Mouse (Mus musculus) cerebellum, postnatal 10 days (tissue): ENCODE results near the gene Syn3.

Source experiments
- DNase-seq, 2 experiments: peaks; one replicate each; pipeline ENCODE4 v3.0.0; 2021; ENCODE audit warnings: mixed read lengths in 2 of 2

Syn3 gene

DNA sequence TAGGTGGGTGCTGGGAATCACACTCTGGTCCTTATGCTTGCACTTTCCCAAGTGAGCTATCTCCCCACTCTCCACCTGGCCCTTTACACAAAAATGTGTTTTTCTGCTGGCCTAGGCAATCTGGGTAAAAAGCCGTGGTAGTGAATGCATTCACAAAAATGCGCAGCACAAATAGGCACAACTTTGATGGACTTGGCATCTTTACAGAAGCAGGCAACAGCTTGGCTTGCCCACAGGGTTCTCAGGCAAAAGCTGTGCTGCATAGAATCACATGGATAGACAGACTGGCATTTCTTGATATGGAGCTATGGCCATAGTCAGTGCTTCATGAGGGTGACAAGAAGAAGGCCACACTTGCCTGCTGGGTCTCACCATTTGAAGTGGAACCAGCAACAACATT is 419.9 kb downstream of the Syn3 start:
- DNase-seq: peak in 1 of 2 experiments; percentile 43

DNA sequence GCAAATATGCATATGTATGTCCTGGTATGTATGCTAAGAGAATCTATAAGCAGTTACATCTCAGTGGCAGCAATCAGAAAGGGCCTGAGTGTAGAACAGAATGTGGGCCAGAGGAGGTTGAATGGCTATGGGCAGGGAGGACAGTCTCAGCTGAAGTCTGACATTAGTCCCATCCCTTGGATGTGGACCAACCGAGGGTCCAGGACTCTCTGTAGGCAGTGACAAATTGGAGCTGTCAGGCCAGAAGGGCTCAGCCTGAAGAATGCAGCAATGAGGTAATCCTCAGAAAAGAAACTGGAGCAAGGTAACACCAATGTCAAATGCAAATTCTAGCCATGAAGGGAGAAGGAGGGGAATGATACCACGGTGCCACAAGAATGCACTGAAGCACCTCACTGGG is 421.4 kb downstream of the Syn3 start:
- DNase-seq: peak; percentile 45 to 57

DNA sequence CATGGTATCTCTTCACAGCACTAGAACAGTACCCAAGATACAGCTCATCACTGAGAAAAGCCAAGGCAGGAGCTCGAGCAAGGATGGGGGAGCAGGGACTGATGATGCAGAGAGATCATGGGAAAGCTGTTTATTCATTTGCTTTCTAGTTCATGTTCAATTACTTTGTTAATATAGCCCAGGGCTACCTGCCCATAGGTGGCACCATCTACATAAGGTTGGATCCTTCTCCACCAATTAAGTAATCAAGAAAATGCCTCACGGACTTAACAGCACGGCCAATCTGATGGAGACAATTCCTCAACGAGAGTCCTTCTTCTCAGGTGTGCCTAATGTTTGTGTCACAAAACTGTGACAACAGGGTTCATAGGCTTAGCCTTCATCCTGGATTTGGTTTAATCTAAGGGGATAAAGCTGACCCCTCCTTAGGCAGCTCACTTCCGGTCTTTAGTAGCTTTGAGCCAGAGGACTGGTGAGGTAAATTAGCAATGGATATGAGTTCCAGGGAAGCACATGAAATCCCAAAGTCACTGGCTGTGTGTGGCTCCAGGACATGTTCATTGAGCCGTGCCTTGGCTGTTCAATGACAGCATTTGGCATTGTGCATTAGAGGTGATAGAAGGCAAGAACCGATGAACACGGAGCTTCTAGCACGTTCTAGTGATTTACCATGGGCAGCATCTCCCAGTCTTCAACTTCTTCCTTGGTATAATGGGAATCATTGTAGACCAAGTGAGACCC is 423.6 kb downstream of the Syn3 start:
- DNase-seq: peak; percentile 57

DNA sequence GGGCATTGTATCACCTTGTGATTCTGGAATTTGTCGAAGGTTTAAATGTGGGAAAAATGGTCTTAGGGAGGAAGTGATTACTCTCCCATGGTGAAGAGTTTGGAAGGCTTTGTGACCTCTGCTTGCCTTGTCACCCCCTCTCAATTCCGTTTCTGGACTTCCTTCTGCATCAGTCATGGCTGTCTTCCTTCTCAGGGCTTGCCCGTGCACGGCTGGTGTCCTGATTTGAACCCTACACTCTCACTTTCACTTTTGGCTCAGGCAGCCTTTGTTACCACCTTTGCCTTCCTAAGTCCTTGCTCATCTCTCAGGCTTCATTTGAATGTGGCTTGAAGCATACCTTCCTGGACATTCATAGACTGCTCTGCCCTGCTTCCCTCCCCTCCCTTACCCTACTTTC is 424.6 kb downstream of the Syn3 start:
- DNase-seq: no peak

DNA sequence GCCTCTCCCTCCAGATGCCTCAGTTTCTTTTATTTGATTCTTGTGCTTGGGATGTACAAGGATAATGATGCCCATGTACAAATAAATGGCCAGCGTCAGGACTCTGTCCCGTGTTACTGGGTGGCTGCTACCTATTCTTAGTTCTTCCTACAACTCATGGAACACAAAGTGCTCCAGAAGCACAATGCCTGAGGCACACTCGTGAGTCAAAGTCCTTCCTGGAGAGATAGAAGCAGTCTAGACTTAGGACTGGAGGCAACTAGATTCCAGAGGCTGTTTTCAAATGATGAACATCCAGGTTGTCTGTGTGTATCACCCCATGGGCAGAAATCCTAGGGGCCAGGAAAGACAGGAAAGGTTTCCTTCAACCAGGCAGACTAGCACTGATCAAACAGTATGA is 427.9 kb downstream of the Syn3 start:
- DNase-seq: no peak

DNA sequence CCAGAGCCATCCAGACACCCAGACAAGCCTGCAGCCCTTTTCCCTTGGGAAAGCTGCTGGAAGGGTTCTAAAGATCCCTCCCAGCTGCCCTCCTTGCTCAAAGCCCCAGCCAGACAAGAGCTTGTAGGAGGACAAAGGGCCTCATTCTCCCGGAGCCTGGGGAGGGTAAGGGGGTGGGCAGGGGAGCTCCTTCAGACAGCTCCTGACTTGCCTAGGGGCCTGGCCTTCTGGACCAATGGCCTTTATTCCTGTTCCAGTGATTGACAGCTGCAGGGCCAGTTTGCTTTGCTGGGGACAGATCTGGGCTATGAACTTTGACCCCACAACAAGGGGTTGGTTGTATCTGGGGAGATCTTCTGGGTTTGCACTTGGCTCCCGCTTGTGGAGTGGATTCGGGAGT is 429.4 kb downstream of the Syn3 start:
- no peak for DNase-seq

DNA sequence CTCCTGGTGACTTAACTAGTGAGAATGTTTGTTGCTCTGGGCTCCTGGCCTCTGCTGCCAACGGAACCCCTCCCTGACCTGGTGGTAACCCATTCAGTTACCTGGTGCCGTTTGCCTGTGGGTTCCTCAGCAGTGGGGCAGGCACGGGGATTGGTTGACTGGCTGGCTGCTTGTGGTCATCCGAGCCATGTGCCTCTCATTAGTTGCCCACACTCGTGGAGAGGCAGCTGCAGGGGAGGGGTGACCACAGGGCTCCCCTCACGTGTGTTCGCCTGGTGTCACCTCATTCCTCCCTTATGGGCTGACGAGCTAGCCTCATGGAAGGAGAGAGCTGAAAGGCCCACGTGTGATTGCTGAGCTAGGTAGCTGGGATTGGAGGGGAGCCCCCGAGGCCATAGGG is 430.8 kb downstream of the Syn3 start:
- DNase-seq: no peak

DNA sequence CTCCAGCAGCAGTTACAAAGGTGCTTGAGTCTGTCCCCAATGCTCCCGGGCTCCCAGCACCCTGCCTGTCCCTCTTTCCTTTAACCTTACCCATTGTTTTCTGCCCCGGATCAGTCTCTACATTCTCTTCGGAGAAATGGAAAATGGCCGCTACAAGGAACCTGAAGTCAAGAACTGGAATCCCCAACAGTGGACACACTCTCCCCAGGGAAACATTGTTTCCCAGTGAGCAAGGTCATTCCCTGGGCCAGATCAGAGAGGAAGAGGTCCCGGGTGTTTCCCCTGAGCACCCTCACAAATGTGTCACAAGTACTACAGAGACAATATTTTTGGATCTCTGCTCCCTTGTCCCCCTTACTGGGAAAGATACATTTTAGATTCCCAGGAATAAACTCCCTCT is 432.0 kb downstream of the Syn3 start:
- no peak for DNase-seq

DNA sequence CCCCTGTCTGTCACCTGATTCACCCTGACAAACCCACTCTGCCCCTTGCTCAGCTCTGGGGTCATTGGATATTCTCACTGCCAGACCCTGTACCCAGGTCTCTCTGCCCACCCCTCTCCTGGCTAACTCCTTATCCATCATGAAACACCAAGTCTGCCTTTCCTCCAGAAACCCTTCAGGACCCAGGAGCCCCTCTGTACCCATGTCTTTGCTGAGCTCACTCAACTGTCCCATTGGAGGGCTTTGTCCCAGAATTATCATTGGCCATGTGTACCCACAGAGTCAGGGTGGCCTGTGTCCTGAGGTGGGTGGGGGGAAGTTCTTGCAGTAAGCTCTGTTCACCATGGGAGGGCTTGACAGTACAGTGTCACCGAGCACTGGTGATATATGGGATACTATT is 433.0 kb downstream of the Syn3 start:
- no peak for DNase-seq

DNA sequence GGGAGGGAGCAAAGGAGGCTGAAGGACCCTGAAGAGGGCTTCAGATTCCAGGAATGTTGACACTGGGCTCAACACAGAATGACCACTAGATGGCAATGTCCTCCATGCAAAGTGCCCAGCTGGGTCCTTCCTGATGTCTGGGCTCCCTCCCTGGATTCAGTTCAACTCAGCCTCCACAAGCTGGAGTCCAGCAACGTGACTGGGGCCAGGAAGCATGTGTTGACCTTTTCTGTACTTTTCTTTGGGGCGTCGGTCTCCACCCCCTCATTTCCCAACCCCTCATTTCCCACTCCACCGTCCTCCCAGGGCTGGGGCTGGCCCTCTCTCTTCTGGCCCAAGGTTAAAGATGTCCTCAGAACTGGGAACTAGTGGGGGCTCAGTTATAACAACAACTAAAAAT is 433.8 kb downstream of the Syn3 start:
- DNase-seq: peak; percentile 88 to 91

DNA sequence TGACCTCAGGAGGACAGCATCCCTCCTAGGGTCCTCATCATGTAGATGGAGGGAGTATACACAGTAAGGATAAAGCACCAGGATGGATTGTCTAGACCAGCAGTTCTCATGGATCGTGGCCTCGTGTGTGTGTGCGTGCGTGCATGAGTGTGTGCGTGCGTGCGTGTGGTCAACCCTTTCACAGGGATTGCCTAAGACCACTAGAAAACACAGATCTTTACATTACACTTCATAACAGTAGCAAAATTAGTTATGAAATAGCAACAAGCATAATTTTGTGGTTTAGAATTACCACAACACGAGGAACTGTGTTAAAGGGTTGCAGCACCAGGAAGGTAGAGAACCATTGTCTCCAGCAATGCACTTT is 435.7 kb downstream of the Syn3 start:
- no peak for DNase-seq

DNA sequence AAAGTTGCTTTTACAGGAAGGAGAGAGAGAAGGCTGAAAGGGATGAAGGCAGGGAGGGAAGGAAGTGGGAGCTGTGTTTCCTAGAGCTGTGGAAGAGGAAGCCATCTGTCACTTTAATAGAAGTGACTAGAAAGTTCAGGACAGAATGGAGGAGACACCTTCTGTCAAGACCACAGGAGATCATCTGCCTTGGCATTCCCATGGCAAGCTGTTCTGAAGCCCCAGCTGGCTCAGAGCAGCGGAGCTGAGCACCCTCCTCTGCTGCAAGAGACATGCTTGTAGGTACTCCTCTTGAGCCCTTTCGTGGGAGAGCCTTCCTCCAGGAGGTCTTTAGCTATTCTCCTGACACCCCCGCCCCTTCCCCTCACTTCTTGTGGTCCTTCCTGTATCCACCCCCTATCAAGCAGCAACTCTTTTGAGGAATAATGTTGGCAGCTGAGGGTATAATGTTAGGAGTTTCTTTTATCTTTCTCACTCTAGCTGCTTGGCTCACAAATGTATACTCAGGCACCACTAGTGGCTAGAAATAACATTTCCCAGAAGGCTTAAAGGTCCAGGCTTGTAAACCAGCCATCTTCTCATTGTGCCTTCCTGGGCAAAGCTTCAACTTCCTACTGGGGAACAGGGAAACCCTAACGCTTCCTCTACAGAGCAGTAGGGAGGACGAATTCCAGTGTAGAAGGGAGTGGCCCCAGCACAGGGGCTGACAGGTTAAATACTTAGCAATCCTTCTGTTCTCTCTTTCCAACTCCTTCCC is 436.3 kb downstream of the Syn3 start:
- DNase-seq: peak; percentile 59 to 66

DNA sequence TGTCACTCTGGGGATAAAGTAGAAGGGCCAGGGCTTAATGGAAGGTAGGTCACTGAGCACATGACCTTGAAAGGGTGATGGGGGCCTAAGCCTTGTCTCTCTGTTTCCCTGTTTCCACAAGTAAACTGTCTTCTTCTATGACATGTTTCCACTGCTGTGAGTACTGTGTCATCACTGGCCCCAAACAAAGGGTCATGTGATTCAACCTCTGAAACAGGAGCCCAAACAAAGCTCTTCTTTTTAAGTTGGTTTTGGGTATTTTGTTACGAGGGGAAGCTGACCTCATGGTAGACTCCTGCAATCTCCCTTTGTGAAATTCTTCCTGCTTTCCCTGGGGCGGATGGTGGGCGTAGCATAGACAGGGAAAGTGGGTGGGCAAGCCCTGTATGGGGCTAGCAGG is 438.4 kb downstream of the Syn3 start:
- no peak for DNase-seq

DNA sequence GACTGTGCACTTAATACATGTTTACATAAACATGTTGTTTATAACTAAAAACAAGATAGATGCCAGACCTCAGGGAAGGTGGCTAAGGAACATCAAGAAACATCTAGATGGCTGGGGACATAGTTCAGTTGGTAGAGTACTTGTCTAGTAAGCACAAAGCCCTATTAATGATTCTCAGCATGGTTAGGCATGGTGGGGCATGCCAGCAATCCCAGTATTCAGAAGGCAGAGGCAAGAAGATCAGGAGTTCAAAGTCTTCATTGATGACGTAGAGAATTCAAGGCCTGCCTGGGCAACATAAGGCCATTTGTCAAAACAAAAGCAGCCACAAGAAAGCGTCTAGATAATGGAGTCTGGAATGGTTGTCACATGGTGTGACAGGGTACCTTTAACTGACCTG is 441.0 kb downstream of the Syn3 start:
- DNase-seq: no peak

DNA sequence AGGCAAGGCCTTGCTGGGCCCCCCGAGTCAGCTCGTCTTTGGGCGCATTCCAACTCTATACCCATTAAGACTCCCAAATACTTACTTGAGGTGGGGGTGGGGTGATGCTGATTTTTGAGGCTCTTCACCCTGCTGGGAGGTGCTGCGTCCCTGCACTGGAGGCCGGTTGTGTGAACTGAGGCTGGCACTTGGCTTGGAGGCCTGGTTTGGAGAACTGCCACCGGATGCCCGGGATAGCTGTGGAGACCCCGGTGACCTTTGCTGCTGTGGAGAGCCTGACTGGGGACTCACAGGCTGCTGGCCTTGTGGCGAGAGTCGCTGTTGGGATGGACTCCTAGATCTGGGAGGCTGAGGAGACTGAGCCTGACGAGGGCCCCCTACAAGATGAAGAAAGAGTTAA is 441.4 kb downstream of the Syn3 start:
- no peak for DNase-seq

DNA sequence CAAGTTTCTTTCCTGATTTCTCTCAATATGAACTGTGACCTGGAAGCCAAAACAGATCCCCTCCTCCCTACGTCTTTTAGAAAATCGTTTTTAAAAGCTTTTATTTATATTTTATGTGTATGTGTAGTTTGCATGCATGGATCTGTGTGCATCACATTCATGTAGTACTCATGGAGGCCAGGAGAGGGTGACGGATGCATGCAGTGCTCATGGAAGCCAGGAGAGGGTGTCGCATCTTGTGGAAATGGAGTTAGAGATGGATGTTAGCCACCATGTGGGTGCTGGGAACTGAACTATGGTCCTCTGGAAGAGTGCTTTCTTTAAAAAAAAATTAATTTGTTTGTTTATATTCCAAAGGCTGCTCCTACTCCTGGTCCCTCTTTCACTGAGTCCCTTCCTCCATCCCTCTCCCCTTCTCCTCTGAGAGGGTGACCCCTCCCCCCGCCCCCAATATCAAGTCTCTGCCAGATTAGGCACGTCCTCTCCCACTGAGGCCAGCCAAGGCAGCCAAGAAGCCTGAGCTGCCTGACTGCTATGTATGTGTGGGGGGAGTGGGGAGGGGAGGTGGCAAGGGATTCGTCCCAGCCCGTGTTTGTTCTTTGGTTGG is 442.3 kb downstream of the Syn3 start:
- DNase-seq: no peak

DNA sequence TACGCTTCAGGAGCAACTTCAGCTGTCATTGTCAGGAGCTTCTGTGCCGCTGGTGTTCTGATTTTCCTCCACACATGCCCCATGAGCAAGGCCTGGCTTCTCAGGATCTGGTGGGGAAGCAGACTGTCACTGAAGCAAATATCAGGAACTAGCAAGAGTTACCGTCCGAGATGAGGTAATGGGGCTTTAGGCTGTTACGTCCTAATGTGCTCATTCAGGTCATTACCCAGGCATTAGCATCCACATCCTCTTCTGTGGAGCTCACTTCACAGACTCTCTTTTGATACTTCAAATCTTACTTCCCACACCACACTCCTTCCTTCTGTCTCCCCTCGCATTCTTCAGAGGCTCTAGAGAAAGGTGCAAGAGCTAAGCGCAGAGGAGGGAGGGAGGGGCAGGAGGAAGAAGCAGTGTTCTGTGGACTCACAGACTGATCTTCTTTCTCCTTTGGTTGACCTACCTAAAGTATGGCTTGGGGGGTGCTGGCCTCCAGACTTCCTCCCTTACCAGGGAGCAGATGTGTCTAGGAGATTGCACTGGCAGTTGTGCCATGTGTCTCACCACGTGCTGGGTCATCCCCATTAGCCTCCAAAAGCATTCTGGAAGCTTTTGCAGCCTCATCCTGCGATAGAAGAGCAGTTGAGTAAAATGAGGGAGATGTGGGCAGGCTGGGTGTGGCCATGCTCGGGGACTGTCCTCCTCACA is 445.7 kb downstream of the Syn3 start:
- DNase-seq: no peak

DNA sequence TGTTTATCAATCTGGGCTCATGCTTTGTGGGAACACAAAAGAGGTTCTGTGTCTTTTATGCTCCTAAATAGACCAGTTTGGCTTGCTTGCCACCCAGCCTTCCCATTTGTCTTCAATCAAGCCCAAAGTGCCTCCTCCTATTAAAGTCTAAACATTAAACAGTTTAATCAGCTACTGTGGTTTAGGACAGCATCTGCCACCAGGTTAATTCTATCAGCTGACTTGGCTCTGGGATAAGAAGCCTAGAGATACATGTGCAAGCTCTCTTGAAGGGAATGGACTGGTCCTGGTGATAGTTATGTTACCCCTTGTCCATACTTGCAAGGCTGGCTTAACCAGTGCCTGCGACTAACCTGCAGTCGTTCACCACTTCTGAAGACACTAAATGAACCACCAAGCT is 448.2 kb downstream of the Syn3 start:
- DNase-seq: no peak

DNA sequence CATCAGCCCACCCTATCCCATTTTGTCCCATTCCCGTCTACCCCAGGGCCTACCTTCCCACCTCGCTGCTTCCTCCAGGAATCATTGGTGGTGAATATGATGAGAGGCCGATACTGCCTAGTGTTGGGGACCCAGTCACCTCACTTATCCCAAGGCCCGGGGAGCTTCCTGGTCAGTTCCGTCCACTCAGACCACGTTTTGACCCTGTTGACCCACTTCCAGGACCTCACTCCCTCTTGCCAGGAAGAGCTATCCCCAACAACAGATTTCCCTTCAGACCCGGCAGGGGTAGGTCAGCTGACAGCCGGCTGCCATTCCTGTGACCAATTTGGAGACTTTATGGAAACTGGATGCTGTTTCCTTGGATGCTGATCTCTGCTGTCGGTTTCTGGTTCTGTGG is 450.9 kb downstream of the Syn3 start:
- no peak for DNase-seq

DNA sequence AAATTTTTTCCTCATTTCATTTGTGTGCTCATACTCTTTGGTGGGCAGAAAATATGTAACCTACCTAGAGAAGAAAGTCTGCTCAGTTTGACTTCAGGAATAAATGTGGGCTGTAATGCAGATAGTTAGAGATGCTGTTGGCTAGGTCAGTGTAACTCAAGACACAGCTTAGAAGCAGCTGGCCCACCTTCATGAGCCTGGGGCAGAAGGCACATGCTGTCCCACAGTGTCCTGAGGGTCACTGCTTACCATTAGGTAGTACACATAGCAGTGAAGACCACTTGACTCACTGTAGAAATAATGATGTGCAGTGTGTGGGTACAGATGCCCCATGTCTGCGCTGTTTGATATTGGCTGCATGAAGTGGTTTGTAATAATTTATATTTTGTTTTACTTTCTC is 452.3 kb downstream of the Syn3 start:
- no peak for DNase-seq

DNA sequence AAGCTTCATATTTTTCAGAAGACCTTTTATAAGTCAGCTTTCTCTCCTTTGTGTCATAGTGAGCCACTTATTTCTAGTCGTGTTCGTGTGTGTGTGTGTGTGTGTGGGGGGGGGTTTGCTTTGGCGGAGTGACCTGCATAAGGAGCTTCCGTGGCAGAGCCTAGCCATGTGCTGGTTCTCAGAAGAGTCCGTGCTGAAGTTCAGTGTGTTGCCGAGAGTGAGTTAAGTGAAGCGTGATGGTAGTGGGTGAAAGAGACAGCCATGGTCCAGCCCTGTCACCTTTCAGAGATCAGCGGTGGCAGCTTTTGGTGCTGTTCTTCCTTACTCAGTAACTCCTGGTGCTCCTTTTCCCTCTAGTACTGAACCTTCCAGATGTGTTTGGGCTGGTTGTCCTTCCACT is 454.6 kb downstream of the Syn3 start:
- DNase-seq: no peak

DNA sequence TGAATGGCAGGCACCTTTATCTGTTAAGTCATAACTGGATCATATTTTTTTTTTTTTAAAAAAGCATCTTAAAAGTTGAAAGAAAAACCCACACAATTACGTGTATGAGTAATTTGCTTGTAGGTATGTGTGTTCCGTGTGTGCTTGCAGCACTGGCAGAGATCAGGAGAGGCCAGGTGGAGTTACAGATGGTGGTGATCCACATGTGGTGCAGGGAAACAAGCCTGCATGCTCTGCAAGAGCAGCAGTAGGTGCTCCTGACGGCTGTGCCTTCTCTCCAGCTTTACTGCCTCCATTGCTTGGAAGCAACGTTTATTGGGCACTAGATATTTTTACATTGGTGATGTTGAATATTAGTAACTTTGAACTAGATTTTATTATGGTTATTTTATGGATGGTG is 455.0 kb downstream of the Syn3 start:
- peak; percentile 62 to 76 for DNase-seq

DNA sequence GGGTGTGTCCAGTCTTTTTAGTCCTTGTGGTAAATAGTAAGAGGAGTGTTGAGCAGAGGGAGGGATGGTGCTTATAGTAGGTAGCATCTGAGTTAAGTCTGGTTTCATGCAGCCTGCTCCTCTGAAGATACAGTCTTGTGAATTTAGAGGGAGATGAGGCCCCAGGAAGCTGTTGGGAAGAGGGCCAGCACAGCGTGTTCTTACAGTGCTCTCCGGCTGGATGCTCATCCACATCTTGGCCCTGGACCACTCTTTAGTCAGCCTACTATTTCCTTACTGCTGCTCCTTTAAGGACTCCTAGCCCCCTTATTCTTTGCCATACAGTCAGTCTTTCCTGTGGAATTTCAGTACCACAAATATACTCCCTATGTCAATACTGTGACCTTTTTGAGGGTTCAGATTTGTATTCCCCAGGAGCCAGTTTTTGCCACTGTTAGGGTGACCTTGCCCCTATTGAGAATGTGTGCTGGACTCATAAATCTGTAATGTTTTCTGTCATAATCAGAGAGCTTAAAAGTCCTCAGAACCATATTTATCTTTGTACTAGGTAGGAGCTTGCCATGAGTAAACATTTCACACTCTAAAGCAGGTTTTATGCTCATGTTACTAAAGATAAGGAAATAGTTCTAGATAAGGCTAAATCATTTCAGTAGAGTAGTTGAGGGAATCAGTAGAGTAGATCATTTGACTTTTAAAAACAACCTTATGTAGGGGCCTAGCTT is 464.5 kb downstream of the Syn3 start:
- DNase-seq: peak in 1 of 2 experiments; percentile 46
